Mouse (Mus musculus) kidney, adult 2 months (tissue): ENCODE results near the gene Dand5.

Experiments
- CTCF ChIP-seq: fragments of 200-500 bp; conservative IDR thresholded peaks from 2 replicates; pipeline ENCODE4 v1.5.1; 2011; ENCODE audit warnings: low read depth, mild to moderate bottlenecking, control low read depth, low read length, moderate library complexity, mixed read lengths; ENCODE audit not compliant: insufficient read depth, insufficient read length
- POLR2A ChIP-seq: fragments of 200-500 bp; IDR thresholded peaks from one replicate; pipeline ENCODE4 v1.6.1; 2011; ENCODE audit warnings: low read depth, low read length, control low read depth

- TF ChIP-seq CTCF: no peak
- TF ChIP-seq POLR2A: peak; percentile 61
These were observed 17.8 kb upstream of the Dand5 start, which contains the start of gene Rad23a for GRCm38 (mm10) chr8:84840248-84840999.
